Mouse (Mus musculus) spleen, postnatal 4 days (tissue): ENCODE measurements around the gene Peli1.
"Not testable (repeated sequence)": the region's sequence is repeated elsewhere in the genome, so short reads cannot be mapped to it uniquely, and the experiment has no call there.

Experiments
- DNase-seq, 2 experiments: peaks; one replicate each; pipeline ENCODE4 v3.0.0; 2022; ENCODE audit warnings: low spot score in 2 of 2

The Peli1 gene

GRCm38 (mm10) chr11:21150316-21150715, 59.2 kb downstream of the Peli1 start:
- no peak for DNase-seq

- DNase-seq, result no peak
Observed at GRCm38 (mm10) chr11:21151672-21152071, 60.6 kb downstream of the Peli1 start.

GRCm38 (mm10) chr11:21153111-21153510, 62.0 kb downstream of the Peli1 start:
- no peak for DNase-seq

- DNase-seq, result no peak
Observed at GRCm38 (mm10) chr11:21157595-21157994, 66.5 kb downstream of the Peli1 start.

- DNase-seq, result no peak
Observed at GRCm38 (mm10) chr11:21162093-21162492, 71.0 kb downstream of the Peli1 start.

- no peak for DNase-seq
Observed at GRCm38 (mm10) chr11:21163143-21163542, 72.1 kb downstream of the Peli1 start.

GRCm38 (mm10) chr11:21163673-21164072, 72.6 kb downstream of the Peli1 start:
- no peak for DNase-seq

- DNase-seq, result no peak
Observed at GRCm38 (mm10) chr11:21164312-21164993, 73.4 kb downstream of the Peli1 start.

GRCm38 (mm10) chr11:21164994-21165560, 74.0 kb downstream of the Peli1 start:
- DNase-seq, result no peak

GRCm38 (mm10) chr11:21166495-21167096, 75.5 kb downstream of the Peli1 start:
- DNase-seq, result no peak

GRCm38 (mm10) chr11:21168828-21169607, 77.9 kb downstream of the Peli1 start:
- no peak for DNase-seq

- DNase-seq, result not testable (repeated sequence)
Observed at GRCm38 (mm10) chr11:21169608-21169860, 78.4 kb downstream of the Peli1 start.

- DNase-seq, result no peak
Observed at GRCm38 (mm10) chr11:21172281-21172680, 81.2 kb downstream of the Peli1 start.

- DNase-seq, result no peak
Observed at GRCm38 (mm10) chr11:21173926-21174325, 82.8 kb downstream of the Peli1 start.

- peak; percentile 60 to 77 for DNase-seq
Observed at GRCm38 (mm10) chr11:21174396-21174795, 83.3 kb downstream of the Peli1 start.

GRCm38 (mm10) chr11:21175063-21175462, 84.0 kb downstream of the Peli1 start:
- DNase-seq, result no peak

- DNase-seq, result no peak
Observed at GRCm38 (mm10) chr11:21176491-21176890, 85.4 kb downstream of the Peli1 start.

- no peak for DNase-seq
Observed at GRCm38 (mm10) chr11:21178343-21178742, 87.3 kb downstream of the Peli1 start.

GRCm38 (mm10) chr11:21178998-21179645, 88.0 kb downstream of the Peli1 start:
- no peak for DNase-seq

GRCm38 (mm10) chr11:21179873-21180272, 88.8 kb downstream of the Peli1 start:
- DNase-seq, result not testable (repeated sequence)

GRCm38 (mm10) chr11:21180650-21181049, 89.6 kb downstream of the Peli1 start:
- no peak for DNase-seq

GRCm38 (mm10) chr11:21181616-21182015, 90.5 kb downstream of the Peli1 start:
- DNase-seq, result no peak
